Mouse (Mus musculus): Measurements from ENCODE around the gene Gm20219. TPM values are rescaled to one million over a fixed set of nuclear protein-coding genes. Genes with fewer than 3 reads are reported as not detected.

The Gm20219 gene
- total RNA-seq, 4 experiments from 2014 or later: 0.20 to 0.28 (median 0.22) TPM; not detected in 1

- peak; percentile 50 for DNase-seq (ENCODE audit: low spot score)
Measured at GRCm38 (mm10) chr17:56552781-56553363, 1.3 kb downstream of the Gm20219 start.

GRCm38 (mm10) chr17:56551841-56552581, 2.2 kb downstream of the Gm20219 start:
- no peak for DNase-seq (ENCODE audit: low spot score)

GRCm38 (mm10) chr17:56550784-56551475, 3.3 kb downstream of the Gm20219 start:
- no peak for DNase-seq (ENCODE audit: low spot score)

- no peak for DNase-seq (ENCODE audit: low spot score)
Measured at GRCm38 (mm10) chr17:56548605-56549105, 5.5 kb downstream of the Gm20219 start.

GRCm38 (mm10) chr17:56547846-56548604, 6.2 kb downstream of the Gm20219 start:
- DNase-seq (ENCODE audit: low spot score): no peak

- DNase-seq (ENCODE audit: low spot score): no peak
Measured at GRCm38 (mm10) chr17:56547116-56547845, 6.9 kb downstream of the Gm20219 start.

- no peak for DNase-seq (ENCODE audit: low spot score)
Measured at GRCm38 (mm10) chr17:56546576-56546975, 7.6 kb downstream of the Gm20219 start.

GRCm38 (mm10) chr17:56545945-56546344, 8.2 kb downstream of the Gm20219 start:
- no peak for DNase-seq (ENCODE audit: low spot score)

GRCm38 (mm10) chr17:56544699-56545387, 9.3 kb downstream of the Gm20219 start:
- no peak for DNase-seq (ENCODE audit: low spot score)

- DNase-seq (ENCODE audit: low spot score): no peak
Measured at GRCm38 (mm10) chr17:56543684-56544224, 10.4 kb downstream of the Gm20219 start.

- DNase-seq (ENCODE audit: low spot score): no peak
Measured at GRCm38 (mm10) chr17:56542736-56543135, 11.5 kb downstream of the Gm20219 start.

- DNase-seq (ENCODE audit: low spot score): no peak
Measured at GRCm38 (mm10) chr17:56540562-56540975, 13.6 kb downstream of the Gm20219 start.

- no peak for DNase-seq (ENCODE audit: low spot score)
Measured at GRCm38 (mm10) chr17:56537912-56538311, 16.3 kb downstream of the Gm20219 start.

- DNase-seq (ENCODE audit: low spot score): no peak
Measured at GRCm38 (mm10) chr17:56536874-56537273, 17.3 kb downstream of the Gm20219 start.

GRCm38 (mm10) chr17:56536192-56536591, 18.0 kb downstream of the Gm20219 start:
- DNase-seq (ENCODE audit: low spot score): no peak

GRCm38 (mm10) chr17:56524943-56525342, 29.2 kb downstream of the Gm20219 start:
- DNase-seq (ENCODE audit: low spot score): no peak

- DNase-seq (ENCODE audit: low spot score): no peak
Measured at GRCm38 (mm10) chr17:56522744-56523143, 31.4 kb downstream of the Gm20219 start.

GRCm38 (mm10) chr17:56515690-56516410, 38.3 kb downstream of the Gm20219 start:
- DNase-seq (ENCODE audit: low spot score): no peak

- DNase-seq (ENCODE audit: low spot score): no peak
Measured at GRCm38 (mm10) chr17:56514916-56515315, 39.3 kb downstream of the Gm20219 start.
